Mouse (Mus musculus) liver, embryonic 14.5 days (tissue): ENCODE measurements around the gene Map2k3.

Experiments
- CTCF ChIP-seq: IDR thresholded peaks from 2 replicates; pipeline ENCODE4 v1.5.1; 2016; ENCODE audit warnings: antibody characterized with exemption, low read depth, control low read depth
- EP300 ChIP-seq: IDR thresholded peaks from 2 replicates; pipeline ENCODE4 v1.6.1; 2016; ENCODE audit warnings: antibody characterized with exemption, low read depth

DNA sequence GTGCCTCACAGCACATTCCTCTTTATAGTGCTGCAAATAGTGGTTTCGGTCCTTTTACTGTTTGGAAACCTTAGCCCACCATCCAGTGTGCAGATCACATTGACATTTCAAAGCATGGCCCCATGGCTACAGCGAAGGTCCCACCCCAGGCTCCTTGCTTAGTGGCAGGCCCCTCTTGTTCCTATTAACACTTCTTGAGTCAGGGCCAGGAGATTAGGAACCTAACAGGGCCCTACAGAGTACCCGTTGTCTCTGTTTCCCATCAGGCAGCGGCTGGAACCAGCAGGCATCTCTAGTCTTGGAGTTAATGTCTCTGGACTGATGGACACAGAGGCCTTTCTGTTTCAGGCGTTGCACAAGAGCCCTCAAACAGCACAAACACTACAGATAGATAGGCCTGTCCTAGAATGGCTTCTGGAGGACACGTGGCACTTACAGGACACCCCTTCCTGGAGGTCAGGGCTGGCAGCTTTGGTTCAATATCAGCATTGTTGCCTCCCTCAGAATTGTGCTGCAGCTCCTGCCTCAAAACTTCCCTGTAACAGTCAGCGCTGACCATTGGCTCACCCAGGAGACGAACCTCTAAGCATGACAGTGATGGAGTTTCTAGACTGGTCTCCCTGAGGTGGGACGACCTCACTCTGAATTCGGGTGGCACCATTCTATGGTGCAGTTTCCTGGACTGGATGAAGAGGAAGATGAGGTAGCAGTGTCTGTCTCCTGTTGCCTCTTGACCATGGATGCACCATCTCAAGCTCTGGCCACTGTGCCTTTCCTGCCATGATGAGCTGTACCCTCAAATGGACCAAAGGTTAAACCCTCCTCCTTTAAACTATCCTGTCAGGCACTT, 22.6 kb downstream of the Map2k3 start:
- TF ChIP-seq CTCF, result no peak
- TF ChIP-seq EP300, result no peak
